Mouse (Mus musculus) E14TG2a.4 (cell line): ENCODE data around the gene Eef2.

Experiments
- CTCF ChIP-seq: conservative IDR thresholded peaks from 2 replicates; pipeline ENCODE4 v1.5.1; 2014; ENCODE audit warnings: low read length
- NANOG ChIP-seq: IDR thresholded peaks from 2 replicates; pipeline ENCODE4 v1.6.1; 2014; ENCODE audit warnings: borderline replicate concordance, low read length, mixed read lengths
- POU5F1 ChIP-seq: IDR thresholded peaks from 2 replicates; pipeline ENCODE4 v1.6.1; 2014; ENCODE audit warnings: low read length, borderline replicate concordance

DNA sequence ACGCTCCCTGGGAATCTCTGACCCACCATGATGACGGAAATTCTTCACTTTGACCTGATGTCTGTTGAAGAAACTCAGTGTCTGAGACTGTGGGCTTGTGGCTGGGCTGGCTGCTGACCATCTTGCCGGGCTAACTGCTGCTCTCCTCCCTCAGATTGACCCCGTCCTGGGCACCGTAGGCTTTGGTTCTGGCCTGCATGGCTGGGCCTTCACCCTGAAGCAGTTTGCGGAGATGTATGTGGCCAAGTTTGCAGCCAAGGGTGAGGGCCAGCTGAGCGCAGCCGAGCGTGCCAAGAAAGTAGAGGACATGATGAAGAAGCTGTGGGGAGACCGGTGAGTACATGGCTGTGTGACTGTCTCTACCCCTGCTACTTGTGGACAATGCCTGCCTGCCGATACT is 2.5 kb downstream of the Eef2 start:
- TF ChIP-seq CTCF = no peak
- no peak for TF ChIP-seq NANOG
- TF ChIP-seq POU5F1 = no peak
